Mouse (Mus musculus): ENCODE data around the gene Scp2.

DNA sequence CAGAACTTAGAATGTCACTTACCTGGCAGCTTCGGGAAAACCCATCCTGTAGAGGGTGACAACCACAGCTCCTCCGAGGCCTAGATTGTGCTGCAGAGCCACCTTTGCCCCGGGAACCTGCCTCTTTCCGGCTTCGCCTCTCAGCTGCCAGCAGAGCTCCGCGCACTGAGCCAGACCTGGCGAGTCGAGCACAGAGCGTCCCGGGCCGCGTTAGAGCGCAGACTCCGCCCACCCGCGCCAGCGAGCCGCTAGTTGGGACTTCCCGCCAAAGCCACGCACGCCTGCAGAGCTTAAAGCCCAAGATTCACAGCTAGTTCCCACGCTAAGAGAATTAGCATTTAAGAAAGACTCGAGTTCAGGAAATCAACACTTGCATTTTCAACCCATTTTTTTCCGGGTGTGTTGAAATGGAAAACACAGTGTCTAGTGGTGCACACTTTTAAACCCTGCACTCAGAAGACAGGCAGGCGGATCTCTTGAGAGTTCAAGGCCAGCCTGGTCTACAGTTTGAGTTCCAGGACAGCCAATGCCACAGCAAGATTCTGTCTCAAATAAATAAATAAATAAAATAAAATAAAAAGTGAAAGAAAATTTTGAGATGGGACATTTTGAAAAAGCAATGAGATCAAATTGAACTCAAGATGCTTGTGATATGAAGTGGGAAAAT, 73.4 kb downstream of the Scp2 start:
- TF ChIP-seq CTCF (IDR thresholded peaks at IDR 0.05; ENCODE audit: low read depth, low read length) (0 out of 2 replicates have a peak, but pooled peaks have one; percentile 7), POLR2A (IDR thresholded peaks at IDR 0.05; ENCODE audit: extremely low read depth, insufficient read depth, low read length) (peak; percentile 80)
